Mouse (Mus musculus): ENCODE data around the gene Dclk1. TPM values are rescaled to one million over a fixed set of nuclear protein-coding genes. Genes with fewer than 3 reads are reported as not detected.

Dclk1 gene
- polyA plus RNA-seq, 2 experiments: 23.3 to 66.2 TPM

GRCm38 (mm10) chr3:55272536-55272935, 30.4 kb downstream of the Dclk1 start:
- Histone ChIP-seq H3K36me3 (ENCODE audit: control insufficient read depth, insufficient read depth, low read length) (0 out of 2 replicates have a peak, but pooled peaks cover 4% of the 10 kb centered on the region), H3K4me3 (replicated peaks; ENCODE audit: low read length) (no peak overlapping the region), H3K9ac (ENCODE audit: low read depth, low read length, severe bottlenecking) (no peak overlapping the region), H3K27me3 (ENCODE audit: control insufficient read depth, insufficient read depth, low read length) (no peaks in the 10 kb centered on the region), H3K4me2 (replicated peaks; ENCODE audit: low read depth, low read length, severe bottlenecking) (no peak overlapping the region), H3K27ac (replicated peaks; ENCODE audit: low read depth, low read length) (no peak overlapping the region), H3K9me3 (ENCODE audit: control insufficient read depth, low read length) (no peaks in the 10 kb centered on the region), H3K4me1 (ENCODE audit: control insufficient read depth, insufficient read depth, low read length) (peaks cover 9% of the 10 kb centered on the region)
- DNase-seq (ENCODE audit: low spot score) (no peak), ATAC-seq (ENCODE audit: low FRiP score, low read depth) (no peak)
- WGBS: 88% methylated on average over 6 of the region's 6 CpGs
- TF ChIP-seq POLR2A (IDR thresholded peaks at IDR 0.05; ENCODE audit: borderline replicate concordance, extremely low read depth, insufficient read depth, insufficient read length): no peak

- H3K27me3 ChIP-seq (ENCODE audit: control insufficient read depth, insufficient read depth, low read length): no peaks in the 10 kb centered on the region
- no peaks in the 10 kb centered on the region for H3K9me3 ChIP-seq (ENCODE audit: control insufficient read depth, low read length)
- H3K4me1 ChIP-seq (ENCODE audit: control insufficient read depth, insufficient read depth, low read length): 0 out of 2 replicates have a peak, but pooled peaks cover 7% of the 10 kb centered on the region
- no peak overlapping the region for H3K4me2 ChIP-seq (replicated peaks; ENCODE audit: low read depth, low read length, severe bottlenecking)
- ATAC-seq (ENCODE audit: low FRiP score, low read depth): no peak
- no peak for TF ChIP-seq POLR2A (IDR thresholded peaks at IDR 0.05; ENCODE audit: borderline replicate concordance, extremely low read depth, insufficient read depth, insufficient read length)
- no peak overlapping the region for H3K27ac ChIP-seq (replicated peaks; ENCODE audit: low read depth, low read length)
- H3K4me3 ChIP-seq (replicated peaks; ENCODE audit: low read length): no peak overlapping the region
- 0 out of 2 replicates have a peak, but pooled peaks cover 4% of the 10 kb centered on the region for H3K36me3 ChIP-seq (ENCODE audit: control insufficient read depth, insufficient read depth, low read length)
- H3K9ac ChIP-seq (ENCODE audit: low read depth, low read length, severe bottlenecking): no peak overlapping the region
- DNase-seq (ENCODE audit: low spot score): no peak
- 89% methylated on average over 3 of the region's 3 CpGs for WGBS
These were observed 34.3 kb downstream of the Dclk1 start for GRCm38 (mm10) chr3:55276446-55276845.

- 0 out of 2 replicates have a peak, but pooled peaks cover 4% of the 10 kb centered on the region for H3K36me3 ChIP-seq (ENCODE audit: control insufficient read depth, insufficient read depth, low read length)
- no peak for ATAC-seq (ENCODE audit: low FRiP score, low read depth)
- H3K4me1 ChIP-seq (ENCODE audit: control insufficient read depth, insufficient read depth, low read length): 0 out of 2 replicates have a peak, but pooled peaks cover 7% of the 10 kb centered on the region
- no peak for DNase-seq (ENCODE audit: low spot score)
- H3K9me3 ChIP-seq (ENCODE audit: control insufficient read depth, low read length): no peaks in the 10 kb centered on the region
- H3K27me3 ChIP-seq (ENCODE audit: control insufficient read depth, insufficient read depth, low read length): no peaks in the 10 kb centered on the region
- H3K9ac ChIP-seq (ENCODE audit: low read depth, low read length, severe bottlenecking): no peak overlapping the region
- H3K4me2 ChIP-seq (replicated peaks; ENCODE audit: low read depth, low read length, severe bottlenecking): no peak overlapping the region
- H3K4me3 ChIP-seq (replicated peaks; ENCODE audit: low read length): no peak overlapping the region
- no peak for TF ChIP-seq POLR2A (IDR thresholded peaks at IDR 0.05; ENCODE audit: borderline replicate concordance, extremely low read depth, insufficient read depth, insufficient read length)
- no peak overlapping the region for H3K27ac ChIP-seq (replicated peaks; ENCODE audit: low read depth, low read length)
- WGBS: 85% methylated on average over 1 of the region's 1 CpGs
These were observed 34.7 kb downstream of the Dclk1 start for GRCm38 (mm10) chr3:55276851-55277250.

GRCm38 (mm10) chr3:55277829-55278228, 35.7 kb downstream of the Dclk1 start:
- 67% methylated on average over 1 of the region's 1 CpGs for WGBS
- ATAC-seq (ENCODE audit: low FRiP score, low read depth) (no peak), DNase-seq (ENCODE audit: low spot score) (no peak)
- Histone ChIP-seq H3K27me3 (ENCODE audit: control insufficient read depth, insufficient read depth, low read length) (no peaks in the 10 kb centered on the region), H3K4me1 (ENCODE audit: control insufficient read depth, insufficient read depth, low read length) (0 out of 2 replicates have a peak, but pooled peaks cover 7% of the 10 kb centered on the region), H3K36me3 (ENCODE audit: control insufficient read depth, insufficient read depth, low read length) (0 out of 2 replicates have a peak, but pooled peaks cover 4% of the 10 kb centered on the region), H3K9ac (ENCODE audit: low read depth, low read length, severe bottlenecking) (no peak overlapping the region), H3K9me3 (ENCODE audit: control insufficient read depth, low read length) (no peaks in the 10 kb centered on the region), H3K4me3 (replicated peaks; ENCODE audit: low read length) (no peak overlapping the region), H3K4me2 (replicated peaks; ENCODE audit: low read depth, low read length, severe bottlenecking) (no peak overlapping the region), H3K27ac (replicated peaks; ENCODE audit: low read depth, low read length) (no peak overlapping the region)
- TF ChIP-seq POLR2A (IDR thresholded peaks at IDR 0.05; ENCODE audit: borderline replicate concordance, extremely low read depth, insufficient read depth, insufficient read length): no peak

GRCm38 (mm10) chr3:55279923-55280322, 37.8 kb downstream of the Dclk1 start:
- ATAC-seq (ENCODE audit: low FRiP score, low read depth) (no peak), DNase-seq (ENCODE audit: low spot score) (no peak)
- Histone ChIP-seq H3K4me1 (ENCODE audit: control insufficient read depth, insufficient read depth, low read length) (peaks cover 14% of the 10 kb centered on the region; the same call in 1 of the 2 replicates), H3K4me2 (replicated peaks; ENCODE audit: low read depth, low read length, severe bottlenecking) (no peak overlapping the region), H3K27me3 (ENCODE audit: control insufficient read depth, insufficient read depth, low read length) (no peaks in the 10 kb centered on the region), H3K9me3 (ENCODE audit: control insufficient read depth, low read length) (no peaks in the 10 kb centered on the region), H3K36me3 (ENCODE audit: control insufficient read depth, insufficient read depth, low read length) (0 out of 2 replicates have a peak, but pooled peaks cover 3% of the 10 kb centered on the region), H3K27ac (replicated peaks; ENCODE audit: low read depth, low read length) (no peak overlapping the region), H3K9ac (ENCODE audit: low read depth, low read length, severe bottlenecking) (no peak overlapping the region), H3K4me3 (replicated peaks; ENCODE audit: low read length) (no peak overlapping the region)
- 57% methylated on average over 4 of the region's 4 CpGs for WGBS
- no peak for TF ChIP-seq POLR2A (IDR thresholded peaks at IDR 0.05; ENCODE audit: borderline replicate concordance, extremely low read depth, insufficient read depth, insufficient read length)

All from limb, embryonic 14.5 days (tissue).